Mouse (Mus musculus): ENCODE results near the gene Dgat2. TPM values are rescaled to one million over a fixed set of nuclear protein-coding genes. Genes with fewer than 3 reads are reported as not detected.
A peak's percentile ranks its signal among the peaks of the same experiment; 100 is the strongest.

Dgat2 gene
- 37.8 TPM in 2 replicates for total RNA-seq (2014; rRNA removed)
- polyA plus RNA-seq (2015; fragmentation: Nextera tagmentation; extraction: Ambion mirVana), result 28.3 and 29.9 TPM in 2 replicates

DNA sequence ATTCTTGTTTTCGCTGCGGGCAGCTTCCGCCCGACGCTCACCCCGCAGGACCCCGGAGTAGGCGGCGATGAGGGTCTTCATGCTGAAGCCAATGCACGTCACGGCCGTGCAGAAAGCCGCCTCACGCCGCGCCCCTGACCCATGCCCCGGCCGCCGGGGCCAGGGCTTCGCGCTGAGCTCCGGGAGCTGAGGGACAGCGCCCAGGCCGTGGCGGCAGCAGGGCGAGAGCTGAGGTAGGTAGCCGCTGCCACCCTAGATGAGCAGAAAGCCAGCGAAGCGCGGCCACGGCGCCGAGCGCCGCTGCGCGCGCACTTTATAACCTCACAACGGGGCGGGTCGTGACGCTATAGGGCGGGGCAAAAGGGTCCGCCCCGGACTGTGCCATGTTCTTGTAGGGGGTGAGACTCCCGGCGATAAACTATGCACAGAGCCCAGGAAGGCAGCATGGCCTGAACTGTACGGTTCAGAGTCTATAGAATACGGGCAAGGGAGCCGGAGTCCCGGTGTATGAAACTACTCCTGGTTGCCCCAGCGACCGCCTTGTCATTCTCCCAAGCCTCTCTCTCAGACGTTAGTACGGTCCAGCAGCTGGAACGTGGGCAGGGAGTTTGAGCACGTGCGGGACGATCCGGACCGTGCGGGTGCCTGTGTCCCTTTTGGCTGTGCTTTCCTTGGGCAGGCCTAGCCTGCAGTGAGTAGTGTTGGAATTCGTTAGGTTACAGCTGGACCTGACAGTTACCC lies at the start of gene Dgat2:
TSS of gene Dgat2 (minus strand) at position 288 of the 741 bp plus-strand sequence.
- Histone ChIP-seq H3K4me3 (ENCODE audit: low read length) (peak within 1 kb of the TSS; percentile 73), H3K4me2 (ENCODE audit: low read depth, low read length) (peak within 1 kb of the TSS; percentile 81), H3K9me3 (ENCODE audit: low read length) (no peaks in the 10 kb centered on the region), H3K36me3 (ENCODE audit: insufficient read depth, low read length) (no peaks in the 10 kb centered on the region), H3K27me3 (ENCODE audit: insufficient read depth, low read length) (no peaks in the 10 kb centered on the region), H3K4me1 (ENCODE audit: insufficient read depth, low read length) (0 out of 2 replicates have a peak, but pooled peaks cover 4% of the 10 kb centered on the region), H3K27ac (peak within 1 kb of the TSS; percentile 80), H3K9ac (replicated peaks; ENCODE audit: low read length) (peak within 1 kb of the TSS; percentile 72)
- under 1% methylated on average over 63 of the region's 63 CpGs for WGBS
- DNase-seq (ENCODE audit: low spot score) (peak; percentile 94), ATAC-seq (peak; percentile 95)
- TF ChIP-seq CTCF (IDR thresholded peaks at IDR 0.05; ENCODE audit: low read depth), result no peak

GRCm38 (mm10) chr7:99230061-99230747 lies 47.7 kb upstream of the Dgat2 start:
- DNase-seq (ENCODE audit: low spot score) (no peak), ATAC-seq (no peak)
- WGBS, result 74% methylated on average over 7 of the region's 7 CpGs
- no peak overlapping the region for H3K4me3 ChIP-seq (ENCODE audit: low read length)
- H3K4me1 ChIP-seq (ENCODE audit: insufficient read depth, low read length), result no peaks in the 10 kb centered on the region
- H3K9ac ChIP-seq (replicated peaks; ENCODE audit: low read length), result no peak overlapping the region
- no peaks in the 10 kb centered on the region for H3K36me3 ChIP-seq (ENCODE audit: insufficient read depth, low read length)
- no peaks in the 10 kb centered on the region for H3K27me3 ChIP-seq (ENCODE audit: insufficient read depth, low read length)
- H3K27ac ChIP-seq, result no peak overlapping the region
- H3K4me2 ChIP-seq (ENCODE audit: low read depth, low read length), result no peak overlapping the region
- H3K9me3 ChIP-seq (ENCODE audit: low read length), result no peaks in the 10 kb centered on the region
- TF ChIP-seq CTCF (IDR thresholded peaks at IDR 0.05; ENCODE audit: low read depth), result no peak

GRCm38 (mm10) chr7:99229411-99229810 lies 46.9 kb upstream of the Dgat2 start:
- TF ChIP-seq CTCF (IDR thresholded peaks at IDR 0.05; ENCODE audit: low read depth), result peak; percentile 72
- Histone ChIP-seq H3K4me3 (ENCODE audit: low read length) (no peak overlapping the region), H3K4me1 (ENCODE audit: insufficient read depth, low read length) (no peaks in the 10 kb centered on the region), H3K9me3 (ENCODE audit: low read length) (no peaks in the 10 kb centered on the region), H3K4me2 (ENCODE audit: low read depth, low read length) (no peak overlapping the region), H3K36me3 (ENCODE audit: insufficient read depth, low read length) (no peaks in the 10 kb centered on the region), H3K27ac (no peak overlapping the region), H3K9ac (replicated peaks; ENCODE audit: low read length) (no peak overlapping the region), H3K27me3 (ENCODE audit: insufficient read depth, low read length) (no peaks in the 10 kb centered on the region)
- WGBS, result 0% methylated on average over 2 of the region's 2 CpGs
- peak; percentile 65 for DNase-seq (ENCODE audit: low spot score)
- ATAC-seq, result no peak

DNA sequence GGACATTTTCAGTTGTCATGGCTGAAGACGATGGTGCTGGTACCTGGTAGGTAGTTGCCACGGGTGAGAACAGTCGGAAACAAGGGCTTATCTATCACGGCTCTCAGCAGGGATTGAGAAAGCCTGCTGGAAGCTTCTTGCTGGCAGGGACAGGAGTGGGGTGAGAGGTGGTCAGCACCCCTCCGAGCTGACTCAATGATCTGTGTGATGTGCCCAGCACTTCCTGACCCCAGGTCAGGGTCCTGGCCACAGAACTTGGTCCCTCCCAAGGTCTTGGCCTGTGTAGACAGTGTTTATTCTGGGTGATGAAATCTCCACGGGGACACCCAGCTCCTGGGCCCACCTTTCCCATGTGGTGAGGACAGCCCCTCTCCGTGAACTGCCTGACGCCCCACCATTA lies 46.3 kb upstream of the Dgat2 start:
- Histone ChIP-seq H3K27me3 (ENCODE audit: insufficient read depth, low read length) (no peaks in the 10 kb centered on the region), H3K36me3 (ENCODE audit: insufficient read depth, low read length) (no peaks in the 10 kb centered on the region), H3K4me2 (ENCODE audit: low read depth, low read length) (no peak overlapping the region), H3K4me1 (ENCODE audit: insufficient read depth, low read length) (no peaks in the 10 kb centered on the region), H3K4me3 (ENCODE audit: low read length) (no peak overlapping the region), H3K27ac (no peak overlapping the region), H3K9me3 (ENCODE audit: low read length) (no peaks in the 10 kb centered on the region), H3K9ac (replicated peaks; ENCODE audit: low read length) (no peak overlapping the region)
- DNase-seq (ENCODE audit: low spot score) (no peak), ATAC-seq (no peak)
- 80% methylated on average over 8 of the region's 8 CpGs for WGBS
- no peak for TF ChIP-seq CTCF (IDR thresholded peaks at IDR 0.05; ENCODE audit: low read depth)

- Histone ChIP-seq H3K36me3 (ENCODE audit: insufficient read depth, low read length) (no peaks in the 10 kb centered on the region), H3K4me2 (ENCODE audit: low read depth, low read length) (no peak overlapping the region), H3K4me1 (ENCODE audit: insufficient read depth, low read length) (no peaks in the 10 kb centered on the region), H3K9ac (replicated peaks; ENCODE audit: low read length) (no peak overlapping the region), H3K27me3 (ENCODE audit: insufficient read depth, low read length) (no peaks in the 10 kb centered on the region), H3K4me3 (ENCODE audit: low read length) (no peak overlapping the region), H3K9me3 (ENCODE audit: low read length) (no peaks in the 10 kb centered on the region), H3K27ac (no peak overlapping the region)
- ATAC-seq (no peak), DNase-seq (ENCODE audit: low spot score) (no peak)
- WGBS, result 96% methylated on average over 4 of the region's 4 CpGs
- no peak for TF ChIP-seq CTCF (IDR thresholded peaks at IDR 0.05; ENCODE audit: low read depth)
Observed at GRCm38 (mm10) chr7:99227267-99227666, 44.7 kb upstream of the Dgat2 start.

DNA sequence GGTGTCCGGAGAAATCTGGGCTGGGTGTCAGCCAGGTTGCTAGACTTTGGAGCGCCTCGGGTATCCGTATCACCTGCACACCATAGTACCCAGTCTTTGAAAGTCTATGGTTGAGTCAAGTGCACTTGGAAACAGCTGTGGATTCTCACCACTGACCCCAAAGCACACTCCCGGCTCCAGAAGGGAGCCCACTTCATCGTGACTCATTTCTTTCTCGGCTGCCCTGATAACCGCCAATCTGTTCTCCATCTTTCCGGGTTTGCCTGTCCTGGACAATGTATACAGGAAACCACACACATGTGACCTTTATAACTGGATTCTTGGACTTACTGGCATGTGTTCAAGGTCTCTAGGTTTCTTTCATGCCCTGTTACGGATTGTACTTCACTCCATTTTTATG lies 44.1 kb upstream of the Dgat2 start:
- TF ChIP-seq CTCF (IDR thresholded peaks at IDR 0.05; ENCODE audit: low read depth), result no peak
- ATAC-seq, result no peak
- H3K36me3 ChIP-seq (ENCODE audit: insufficient read depth, low read length), result no peaks in the 10 kb centered on the region
- H3K4me2 ChIP-seq (ENCODE audit: low read depth, low read length), result no peak overlapping the region
- no peaks in the 10 kb centered on the region for H3K9me3 ChIP-seq (ENCODE audit: low read length)
- 95% methylated on average over 10 of the region's 10 CpGs for WGBS
- H3K27ac ChIP-seq, result no peak overlapping the region
- no peaks in the 10 kb centered on the region for H3K4me1 ChIP-seq (ENCODE audit: insufficient read depth, low read length)
- no peaks in the 10 kb centered on the region for H3K27me3 ChIP-seq (ENCODE audit: insufficient read depth, low read length)
- H3K9ac ChIP-seq (replicated peaks; ENCODE audit: low read length), result no peak overlapping the region
- no peak for DNase-seq (ENCODE audit: low spot score)
- no peak overlapping the region for H3K4me3 ChIP-seq (ENCODE audit: low read length)

DNA sequence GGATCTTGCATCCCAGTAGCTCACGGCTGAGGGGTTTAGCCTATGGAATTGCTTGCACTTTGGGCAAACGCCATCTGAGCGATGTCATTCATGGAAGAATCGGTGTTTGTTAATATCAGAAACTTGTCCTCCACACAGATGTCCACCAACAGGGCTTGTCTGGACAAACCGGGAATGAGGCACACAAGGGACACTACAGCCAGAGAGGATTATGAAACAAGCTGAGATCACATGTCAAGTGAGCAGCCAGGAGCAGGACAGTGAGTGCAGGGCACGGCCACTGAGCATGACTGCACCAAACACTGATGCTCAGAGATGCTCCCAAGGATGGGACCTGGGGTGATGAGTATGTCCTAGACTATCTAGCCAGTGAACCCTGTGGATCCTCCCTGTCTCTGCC lies 42.9 kb upstream of the Dgat2 start:
- H3K27ac ChIP-seq, result no peak overlapping the region
- ATAC-seq, result no peak
- no peak overlapping the region for H3K4me2 ChIP-seq (ENCODE audit: low read depth, low read length)
- no peak overlapping the region for H3K4me3 ChIP-seq (ENCODE audit: low read length)
- no peaks in the 10 kb centered on the region for H3K36me3 ChIP-seq (ENCODE audit: insufficient read depth, low read length)
- no peaks in the 10 kb centered on the region for H3K4me1 ChIP-seq (ENCODE audit: insufficient read depth, low read length)
- H3K27me3 ChIP-seq (ENCODE audit: insufficient read depth, low read length), result no peaks in the 10 kb centered on the region
- no peak overlapping the region for H3K9ac ChIP-seq (replicated peaks; ENCODE audit: low read length)
- DNase-seq (ENCODE audit: low spot score), result no peak
- no peaks in the 10 kb centered on the region for H3K9me3 ChIP-seq (ENCODE audit: low read length)
- TF ChIP-seq CTCF (IDR thresholded peaks at IDR 0.05; ENCODE audit: low read depth), result no peak
- 77% methylated on average over 6 of the region's 6 CpGs for WGBS
